Mouse (Mus musculus) forebrain, embryonic 16.5 days (tissue): Measurements from ENCODE around the gene Thap11. TPM values are rescaled to one million over a fixed set of nuclear protein-coding genes. Genes with fewer than 3 reads are reported as not detected.

Experiments
- ATAC-seq: fragments of 200-750 bp; cut with Nextera tagmentation; 2 replicates; pipeline ENCODE4 v1.8.0; 2017; ENCODE audit warnings: mild to moderate bottlenecking, moderate library complexity
- H3K27ac ChIP-seq: fragments of 300-500 bp; sonication (generic); 2 replicates; pipeline ENCODE4 v1.5.1; 2014; ENCODE audit warnings: low read length, control low read depth
- H3K27me3 ChIP-seq: fragments of 300-500 bp; sonication (generic); replicated peaks from 2 replicates; pipeline ENCODE4 v1.6.1; 2014; ENCODE audit warnings: low read length; ENCODE audit not compliant: control insufficient read depth, insufficient read depth
- H3K36me3 ChIP-seq: fragments of 300-500 bp; sonication (generic); 2 replicates; pipeline ENCODE4 v1.6.1; 2014; ENCODE audit not compliant: control insufficient read depth, insufficient read depth
- H3K4me1 ChIP-seq: fragments of 300-500 bp; sonication (generic); replicated peaks from 2 replicates; pipeline ENCODE4 v1.6.1; 2014; ENCODE audit warnings: low read length; ENCODE audit not compliant: control insufficient read depth, insufficient read depth
- H3K4me2 ChIP-seq: fragments of 300-500 bp; sonication (generic); 2 replicates; pipeline ENCODE4 v1.6.1; 2014; ENCODE audit warnings: mild to moderate bottlenecking, low read length, control low read depth
- H3K4me3 ChIP-seq: fragments of 300-500 bp; sonication (generic); replicated peaks from 2 replicates; pipeline ENCODE4 v1.5.1; 2014; ENCODE audit warnings: mild to moderate bottlenecking, low read length, control low read depth
- H3K9ac ChIP-seq: fragments of 300-500 bp; sonication (generic); replicated peaks from 2 replicates; pipeline ENCODE4 v1.6.1; 2014; ENCODE audit warnings: low read depth, low read length, control low read depth
- H3K9me3 ChIP-seq: fragments of 300-500 bp; sonication (generic); 2 replicates; pipeline ENCODE4 v1.6.1; 2016; ENCODE audit warnings: low read length; ENCODE audit not compliant: control insufficient read depth
- WGBS: fragments of 180-500 bp; shearing (Covaris S2); extraction: QIAGEN DNeasy Blood & Tissue Kit; methylation state at CpG from one replicate; pipeline ENCODE4 v1.1.7; 2014; 5-methylcytosine and 5-hydroxymethylcytosine counted together
- polyA plus RNA-seq: library from polyadenylated mRNA; unstranded; fragments of >200 nt; fragmentation: Nextera tagmentation; extraction: Ambion mirVana; gene quantifications from 2 replicates; pipeline ENCODE4 v1.2.1, GENCODE M21; 2015

The Thap11 gene
- polyA plus RNA-seq = 63.8 and 69.2 TPM in 2 replicates

DNA sequence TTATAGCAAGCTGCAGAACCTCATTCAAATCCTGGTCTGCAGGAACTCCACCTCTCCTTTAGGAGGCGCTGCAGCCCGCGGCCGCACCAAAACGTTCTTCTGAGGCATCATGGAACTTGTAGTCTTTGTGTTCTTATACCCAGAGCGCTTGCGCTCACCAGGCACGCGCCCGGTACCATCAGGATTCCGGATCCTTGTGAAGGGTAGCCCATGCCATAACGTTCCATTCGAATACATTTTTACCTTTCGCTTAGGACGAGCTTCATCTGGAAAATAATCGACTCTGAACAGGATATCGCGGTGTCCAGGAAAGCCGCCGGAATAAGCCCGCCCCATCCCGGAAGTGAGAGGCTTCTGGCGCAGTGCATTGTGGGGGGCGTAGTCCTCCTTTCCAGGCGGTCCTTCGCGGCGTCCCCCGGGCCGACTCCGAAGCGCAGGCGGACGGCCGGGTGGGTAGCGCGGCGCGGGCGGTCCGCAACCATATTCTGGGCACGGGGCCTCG lies at the start of gene Thap11:
Gene Thap11, plus strand, starts transcription at position 418 of the 502 bp plus-strand sequence.
- peaks cover 42% of the 10 kb centered on the region for H3K4me1 ChIP-seq
- peak within 1 kb of the TSS; percentile 86 for H3K4me3 ChIP-seq
- H3K4me2 ChIP-seq = peak within 1 kb of the TSS; percentile 93
- H3K27ac ChIP-seq = peak within 1 kb of the TSS; percentile 87
- no peaks in the 10 kb centered on the region for H3K9me3 ChIP-seq
- WGBS = under 1% methylated on average over 40 of the region's 43 CpGs
- H3K27me3 ChIP-seq = no peaks in the 10 kb centered on the region
- peak; percentile 91 for ATAC-seq
- H3K36me3 ChIP-seq = no peaks in the 10 kb centered on the region
- H3K9ac ChIP-seq = peak within 1 kb of the TSS; percentile 75

GRCm38 (mm10) chr8:105805346-105805745 lies 49.6 kb upstream of the Thap11 start:
- H3K9ac ChIP-seq = no peak overlapping the region

GRCm38 (mm10) chr8:105805964-105806363 lies 49.0 kb upstream of the Thap11 start:
- H3K4me2 ChIP-seq = no peak overlapping the region
- no peaks in the 10 kb centered on the region for H3K4me1 ChIP-seq
- H3K9me3 ChIP-seq = no peaks in the 10 kb centered on the region
- H3K27ac ChIP-seq = no peak overlapping the region
- ATAC-seq = no peak
- no peak overlapping the region for H3K4me3 ChIP-seq
- H3K9ac ChIP-seq = no peak overlapping the region
- H3K27me3 ChIP-seq = no peaks in the 10 kb centered on the region
- H3K36me3 ChIP-seq = peaks cover 4% of the 10 kb centered on the region
- 95% methylated on average over 1 of the region's 1 CpGs for WGBS

More at GRCm38 (mm10) chr8:105805346-105805745, 49.6 kb upstream of the Thap11 start:
- Histone ChIP-seq H3K4me2 (no peak overlapping the region), H3K36me3 (peaks cover 4% of the 10 kb centered on the region), H3K4me1 (no peaks in the 10 kb centered on the region), H3K27ac (no peak overlapping the region), H3K4me3 (no peak overlapping the region), H3K9me3 (no peaks in the 10 kb centered on the region), H3K27me3 (no peaks in the 10 kb centered on the region)
- 74% methylated on average over 3 of the region's 3 CpGs for WGBS
- ATAC-seq = no peak

GRCm38 (mm10) chr8:105807766-105808165 lies 47.2 kb upstream of the Thap11 start:
- ATAC-seq = no peak
- WGBS = 83% methylated on average over 5 of the region's 5 CpGs

DNA sequence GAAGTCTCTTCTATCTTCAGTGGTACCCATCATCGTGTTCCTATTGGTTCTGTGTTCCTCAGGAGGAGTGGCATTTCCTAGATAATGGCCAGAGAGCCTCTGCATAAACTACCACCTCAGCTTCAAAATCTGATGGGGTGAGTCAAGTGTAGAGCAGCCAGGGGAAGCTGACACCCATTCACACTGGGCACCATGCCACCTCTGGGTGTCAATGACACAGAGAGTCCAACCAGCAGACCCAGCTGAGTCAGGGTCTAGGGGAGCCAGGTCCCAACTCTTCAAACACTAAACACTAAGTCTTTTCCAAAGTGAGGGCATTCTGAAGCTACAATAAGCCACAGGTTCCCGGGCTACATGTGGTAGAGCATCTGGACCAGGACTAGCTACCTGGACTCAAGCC lies 46.5 kb upstream of the Thap11 start:
- ATAC-seq = no peak
- H3K9me3 ChIP-seq = no peaks in the 10 kb centered on the region
- 94% methylated on average over 2 of the region's 2 CpGs for WGBS

More at GRCm38 (mm10) chr8:105807766-105808165, 47.2 kb upstream of the Thap11 start:
- H3K4me1 ChIP-seq = no peaks in the 10 kb centered on the region
- no peak overlapping the region for H3K4me2 ChIP-seq
- no peak overlapping the region for H3K4me3 ChIP-seq
- H3K27ac ChIP-seq = no peak overlapping the region
- peaks cover 4% of the 10 kb centered on the region for H3K36me3 ChIP-seq
- H3K9me3 ChIP-seq = no peaks in the 10 kb centered on the region
- no peaks in the 10 kb centered on the region for H3K27me3 ChIP-seq
- no peak overlapping the region for H3K9ac ChIP-seq

GRCm38 (mm10) chr8:105810245-105810786 lies 44.6 kb upstream of the Thap11 start:
- Histone ChIP-seq H3K4me2 (no peak overlapping the region), H3K4me3 (no peak overlapping the region), H3K27me3 (no peaks in the 10 kb centered on the region), H3K9me3 (no peaks in the 10 kb centered on the region), H3K36me3 (no peaks in the 10 kb centered on the region; the same call in 1 of the 2 replicates), H3K27ac (no peak overlapping the region), H3K4me1 (no peaks in the 10 kb centered on the region), H3K9ac (no peak overlapping the region)
- WGBS = 93% methylated on average over 6 of the region's 6 CpGs
- no peak for ATAC-seq

More for the DNA sequence above, 46.5 kb upstream of the Thap11 start:
- no peak overlapping the region for H3K4me2 ChIP-seq
- H3K36me3 ChIP-seq = peaks cover 4% of the 10 kb centered on the region
- H3K27ac ChIP-seq = no peak overlapping the region
- no peak overlapping the region for H3K9ac ChIP-seq
- H3K4me3 ChIP-seq = no peak overlapping the region
- no peaks in the 10 kb centered on the region for H3K4me1 ChIP-seq
- H3K27me3 ChIP-seq = no peaks in the 10 kb centered on the region

DNA sequence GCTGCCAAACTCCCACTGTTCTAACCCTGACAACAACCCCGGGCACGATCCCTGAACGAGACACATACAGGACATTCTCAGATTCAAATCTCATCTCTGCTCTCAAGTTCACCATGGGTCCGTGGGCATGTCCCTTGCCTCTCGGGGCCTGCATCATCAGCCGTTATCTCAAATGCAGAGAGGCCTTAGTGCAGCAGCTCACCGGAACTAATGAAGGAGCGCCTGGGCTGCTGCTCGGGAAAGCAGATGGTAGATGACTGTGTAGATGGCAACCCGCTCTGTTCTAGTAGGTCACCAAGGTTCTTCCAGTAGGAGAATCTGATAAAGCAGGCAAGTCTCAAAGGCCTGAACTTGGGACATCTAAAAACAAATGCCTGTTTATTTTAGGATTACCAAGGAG lies 43.9 kb upstream of the Thap11 start:
- 89% methylated on average over 10 of the region's 10 CpGs for WGBS
- H3K4me2 ChIP-seq = no peak overlapping the region
- no peaks in the 10 kb centered on the region; the same call in 1 of the 2 replicates for H3K36me3 ChIP-seq
- ATAC-seq = no peak
- no peaks in the 10 kb centered on the region for H3K4me1 ChIP-seq
- no peaks in the 10 kb centered on the region for H3K27me3 ChIP-seq
- H3K27ac ChIP-seq = no peak overlapping the region
- no peak overlapping the region for H3K4me3 ChIP-seq
- H3K9ac ChIP-seq = no peak overlapping the region
- no peaks in the 10 kb centered on the region for H3K9me3 ChIP-seq

DNA sequence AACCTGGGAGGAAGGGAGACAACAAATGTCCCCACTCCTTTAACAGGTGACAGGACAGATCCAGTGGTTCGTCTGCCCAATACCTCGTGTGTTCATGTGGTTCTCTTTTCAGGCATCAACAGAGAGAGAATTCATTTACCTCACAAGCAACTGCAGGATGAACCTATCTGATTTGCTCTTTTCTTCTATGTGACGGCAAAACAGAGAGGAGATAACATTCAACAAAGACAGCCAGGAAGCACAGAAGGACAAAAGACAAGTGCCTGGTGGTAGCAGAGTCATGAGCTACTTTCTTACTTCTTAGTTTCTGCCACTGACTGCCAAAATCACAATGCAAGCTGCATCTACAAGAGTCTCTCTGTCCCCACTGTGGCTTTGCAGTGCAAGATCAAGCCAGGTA lies 43.4 kb upstream of the Thap11 start:
- Histone ChIP-seq H3K27me3 (no peaks in the 10 kb centered on the region), H3K4me2 (no peak overlapping the region)
- 85% methylated on average over 3 of the region's 3 CpGs for WGBS

DNA sequence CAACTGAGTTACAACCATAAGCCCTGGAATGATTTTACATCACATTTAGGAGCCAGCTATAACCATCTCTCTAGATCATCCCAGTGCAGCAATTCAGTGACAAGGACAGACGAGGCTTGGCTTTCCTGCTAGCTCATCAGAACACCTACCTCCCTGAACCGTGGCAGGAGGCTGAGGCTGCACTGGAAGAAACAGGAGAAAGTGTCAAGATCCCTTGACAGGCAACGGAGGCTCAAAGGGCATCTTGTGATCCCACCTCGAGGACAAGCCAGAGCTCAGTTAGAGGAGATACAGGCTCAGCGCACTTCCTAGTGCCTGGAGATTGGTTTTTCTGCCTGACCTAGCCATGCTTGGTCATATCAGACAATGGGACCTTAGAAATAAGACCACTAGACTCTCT lies 42.4 kb upstream of the Thap11 start:
- Histone ChIP-seq H3K36me3 (no peaks in the 10 kb centered on the region; the same call in 1 of the 2 replicates), H3K27ac (no peak overlapping the region), H3K4me1 (no peaks in the 10 kb centered on the region), H3K9ac (no peak overlapping the region), H3K9me3 (no peaks in the 10 kb centered on the region), H3K27me3 (no peaks in the 10 kb centered on the region), H3K4me2 (no peak overlapping the region), H3K4me3 (no peak overlapping the region)
- no peak for ATAC-seq
- WGBS = 92% methylated on average over 5 of the region's 5 CpGs

More for the DNA sequence above, 43.4 kb upstream of the Thap11 start:
- Histone ChIP-seq H3K27ac (no peak overlapping the region), H3K4me1 (no peaks in the 10 kb centered on the region), H3K36me3 (no peaks in the 10 kb centered on the region; the same call in 1 of the 2 replicates), H3K9me3 (no peaks in the 10 kb centered on the region), H3K9ac (no peak overlapping the region), H3K4me3 (no peak overlapping the region)
- ATAC-seq = no peak
